Mouse (Mus musculus): ENCODE measurements at regions not wholly inside any gene's neighbourhood (a gene's known extent, or its start where the extent isn't known, plus 50 kb on each side); places are given as distances from the start of the nearest gene placed in this dataset.

DNA sequence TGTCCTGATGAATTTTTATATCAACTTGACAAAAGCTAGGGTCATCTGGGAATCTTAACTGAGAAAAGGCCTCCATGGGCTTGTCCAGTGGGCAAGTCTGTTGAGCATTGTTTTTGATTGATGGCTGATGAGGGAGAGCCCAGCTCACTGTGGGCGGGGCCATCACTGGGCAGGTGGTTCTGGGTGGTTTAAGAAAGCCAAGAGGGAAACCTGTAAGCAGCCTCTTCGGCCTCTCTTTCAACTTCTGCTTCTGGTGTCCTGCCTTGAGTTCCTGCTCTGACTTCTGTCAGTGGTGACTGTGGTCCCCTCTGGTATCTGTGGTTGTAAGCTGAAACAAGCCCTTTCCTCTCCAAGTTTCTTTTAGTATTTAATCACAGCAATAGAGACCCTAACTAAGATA, 102.6 kb downstream of the 1700001O22Rik start:
- no peak for TF ChIP-seq CTCF (conservative IDR thresholded peaks at IDR 0.05; ENCODE audit: low read length)
- no peak for TF ChIP-seq NANOG (IDR thresholded peaks at IDR 0.05; ENCODE audit: borderline replicate concordance, low read length)
- TF ChIP-seq POU5F1 (IDR thresholded peaks at IDR 0.05; ENCODE audit: borderline replicate concordance, low read length), result no peak

Measured in E14TG2a.4 (cell line).